Mouse (Mus musculus) E14TG2a.4 (cell line): Measurements from ENCODE around the gene Ube4b.

Experiments
- CTCF ChIP-seq: conservative IDR thresholded peaks from 2 replicates; pipeline ENCODE4 v1.5.1; 2014; ENCODE audit warnings: low read length
- NANOG ChIP-seq: IDR thresholded peaks from 2 replicates; pipeline ENCODE4 v1.6.1; 2014; ENCODE audit warnings: borderline replicate concordance, low read length, mixed read lengths
- POU5F1 ChIP-seq: IDR thresholded peaks from 2 replicates; pipeline ENCODE4 v1.6.1; 2014; ENCODE audit warnings: low read length, borderline replicate concordance

GRCm38 (mm10) chr4:149409759-149410158 is 16.8 kb downstream of the Ube4b start:
- TF ChIP-seq CTCF (no peak), NANOG (no peak), POU5F1 (no peak)
